Mouse (Mus musculus) layer of hippocampus, postnatal 25 days (tissue): Measurements from ENCODE around the gene Pigh. TPM values are rescaled to one million over a fixed set of nuclear protein-coding genes. Genes with fewer than 3 reads are reported as not detected.

ENCODE experiments used
- total RNA-seq, 2 experiments: library from RNA; stranded (reverse); gene quantifications; 2 replicates each; pipeline ENCODE4 v1.2.3; 2021

Pigh gene
- total RNA-seq, 2 experiments from 2014 or later = 10.1 to 10.9 TPM

Other genes with a start within 250 kb of the Pigh start
- gene Atp6v1d, start 228.0 kb downstream of the Pigh start, total RNA-seq = 100 to 1,000 TPM; 238 to 266 TPM
- gene Eif2s1, start 227.8 kb downstream of the Pigh start, total RNA-seq = 10 to 100 TPM; 54.9 to 56.5 TPM
- gene Plek2, start 182.7 kb downstream of the Pigh start, total RNA-seq = under 1 TPM in 1 of 2 experiments, not detected in 1; 0.22 TPM
- gene Tmem229b, start 82.0 kb downstream of the Pigh start, total RNA-seq = 10 to 100 TPM; 34.4 to 39.9 TPM
- gene Plekhh1, start 60.5 kb downstream of the Pigh start, total RNA-seq = 10 to 100 TPM; 21.5 to 21.6 TPM
- gene Arg2, start 41.1 kb upstream of the Pigh start, total RNA-seq = 1 to 10 TPM; 3.1 to 4.3 TPM
- 100 to 1,000 TPM; 147 to 174 TPM for gene Vti1b, start 83.0 kb upstream of the Pigh start, total RNA-seq
- 10 to 100 TPM; 17.9 to 21.2 TPM for gene Rdh11, start 102.6 kb upstream of the Pigh start, total RNA-seq
- 1 to 10 TPM; 1.8 to 2.9 TPM for gene Rdh12, start 119.3 kb upstream of the Pigh start, total RNA-seq
- 10 to 100 TPM; 24.6 to 29.9 TPM for gene Zfyve26, start 206.7 kb upstream of the Pigh start, total RNA-seq
- under 1 TPM in 1 of 2 experiments, not detected in 1; 0.30 TPM for gene Rad51b, start 207.6 kb upstream of the Pigh start, total RNA-seq